ENCODE assay signal across 11 mouse cellular contexts in the genomic region with DNA sequence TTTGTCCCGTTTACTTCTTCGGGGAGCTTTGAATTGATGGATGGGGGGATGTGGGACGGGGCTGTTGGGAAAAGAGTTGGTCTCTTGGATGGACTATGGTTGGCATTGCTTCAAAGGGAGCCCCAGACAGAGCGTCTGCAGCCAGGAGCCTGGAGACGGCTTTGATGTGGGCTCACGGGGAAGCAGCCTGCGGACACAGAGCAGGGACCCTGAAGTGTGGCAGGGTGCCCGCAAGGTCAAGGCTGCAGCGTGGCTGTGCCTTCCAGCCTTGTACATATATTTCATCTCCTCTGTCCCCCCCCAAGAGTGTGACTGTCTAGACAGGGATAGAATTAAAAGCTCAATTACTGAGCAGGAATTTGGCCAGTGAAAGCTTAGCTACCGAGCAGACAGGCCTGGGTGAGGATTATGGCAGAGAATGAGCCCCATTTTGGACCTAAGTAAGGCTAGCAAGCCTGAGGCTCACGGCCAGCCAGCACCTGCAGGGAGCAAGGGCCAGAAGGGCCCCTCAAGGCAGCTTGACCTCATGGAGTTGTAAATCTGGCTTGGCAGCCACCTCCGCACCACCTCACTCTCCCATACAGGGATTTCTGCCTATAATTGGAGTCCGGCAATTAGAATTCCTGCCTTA. TPM values are rescaled to one million over a fixed set of nuclear protein-coding genes. Genes with fewer than 3 reads are reported as not detected.
DNase-seq lines count a peak whose midpoint lies in the region; ATAC-seq and TF ChIP-seq lines count a peak whose summit lies in the region.
"Had no signal": no experiment of that assay in that cellular context is flagged by ENCODE, and none has a peak within 500 bp of the region (broad histone marks: within the 10 kb centered on the region; RNA-seq: fewer than 3 reads in every experiment).

No protein-coding gene starts in this region.

- H3K36me3 ChIP-seq in hindbrain, embryonic 14.5 days (replicated peaks; ENCODE audit: control insufficient read depth, insufficient read depth): no peaks in the 10 kb centered on the region
- no peaks in the 10 kb centered on the region for H3K36me3 ChIP-seq in hindbrain, embryonic 10.5 days
- H3K36me3 ChIP-seq in forebrain, embryonic 14.5 days (ENCODE audit: control insufficient read depth, insufficient read depth, low read length): no peaks in the 10 kb centered on the region
- no peaks in the 10 kb centered on the region for H3K36me3 ChIP-seq in midbrain, postnatal 0 days (ENCODE audit: insufficient read depth, low read length)
- no peaks in the 10 kb centered on the region for H3K36me3 ChIP-seq in kidney, embryonic 16.5 days (ENCODE audit: insufficient read depth, low read length)

- peaks cover 11% of the 10 kb centered on the region for H3K4me1 ChIP-seq in hindbrain, embryonic 14.5 days (replicated peaks; ENCODE audit: control insufficient read depth, insufficient read depth, low read length)
- 0 out of 2 replicates have a peak, but pooled peaks cover 9% of the 10 kb centered on the region for H3K4me1 ChIP-seq in hindbrain, embryonic 10.5 days (replicated peaks)
- H3K4me1 ChIP-seq in forebrain, embryonic 14.5 days (ENCODE audit: control insufficient read depth, insufficient read depth, low read length): peaks cover 24% of the 10 kb centered on the region
- H3K4me1 ChIP-seq in midbrain, postnatal 0 days (ENCODE audit: insufficient read depth, low read length): no peaks in the 10 kb centered on the region
- peaks cover 9% of the 10 kb centered on the region; the same call in 1 of the 2 replicates for H3K4me1 ChIP-seq in kidney, embryonic 16.5 days (ENCODE audit: insufficient read depth, low read length)

- H3K4me3 ChIP-seq in hindbrain, embryonic 14.5 days (replicated peaks; ENCODE audit: low read length): no peak overlapping the region
- no peak overlapping the region for H3K4me3 ChIP-seq in hindbrain, embryonic 10.5 days
- no peak overlapping the region for H3K4me3 ChIP-seq in forebrain, embryonic 14.5 days (ENCODE audit: low read depth, low read length)
- no peak overlapping the region for H3K4me3 ChIP-seq in midbrain, postnatal 0 days (ENCODE audit: low read depth, low read length)
- no peak overlapping the region for H3K4me3 ChIP-seq in kidney, embryonic 16.5 days (ENCODE audit: low read length)
- H3K4me3 ChIP-seq: myocyte had no signal

- no peak for DNase-seq in hindbrain, embryonic 14.5 days (ENCODE audit: low spot score)
- no peak for DNase-seq in hindbrain, embryonic 10.5 days (ENCODE audit: low spot score)
- peak; percentile 60 for DNase-seq in retina, postnatal 1 day
- no peak for DNase-seq in retina, embryonic 14.5 days (ENCODE audit: low spot score)
- DNase-seq in forebrain, embryonic 14.5 days (ENCODE audit: low spot score): peak; percentile 68
- DNase-seq in midbrain, postnatal 0 days (ENCODE audit: low spot score): peak; percentile 37

- peak; percentile 34; the same call in 1 of the 2 replicates for ATAC-seq in hindbrain, embryonic 14.5 days (ENCODE audit: low FRiP score)
- peak; percentile 52; the same call in 1 of the 2 replicates for ATAC-seq in forebrain, embryonic 14.5 days
- ATAC-seq in midbrain, postnatal 0 days (ENCODE audit: low FRiP score): no peak
- no peak for ATAC-seq in kidney, embryonic 16.5 days (ENCODE audit: low FRiP score, low TSS enrichment)

- 53% methylated on average over 13 of the region's 13 CpGs for WGBS in hindbrain, embryonic 14.5 days
- WGBS in hindbrain, embryonic 10.5 days: 72% methylated on average over 13 of the region's 13 CpGs
- WGBS in forebrain, embryonic 14.5 days: 55% methylated on average over 13 of the region's 13 CpGs
- WGBS in midbrain, postnatal 0 days: 52% methylated on average over 13 of the region's 13 CpGs
- 26% methylated on average over 13 of the region's 13 CpGs for WGBS in kidney, embryonic 16.5 days

- H3K9ac ChIP-seq in hindbrain, embryonic 14.5 days: no peak overlapping the region
- no peak overlapping the region for H3K9ac ChIP-seq in forebrain, embryonic 14.5 days (ENCODE audit: low read length)
- H3K9ac ChIP-seq in midbrain, postnatal 0 days (replicated peaks; ENCODE audit: low read length, poor library complexity, severe bottlenecking): no peak overlapping the region
- H3K9ac ChIP-seq in kidney, embryonic 16.5 days (replicated peaks; ENCODE audit: low read length): no peak overlapping the region

- no peaks in the 10 kb centered on the region for H3K9me3 ChIP-seq in hindbrain, embryonic 14.5 days (ENCODE audit: control insufficient read depth, low read length)
- H3K9me3 ChIP-seq in hindbrain, embryonic 10.5 days: no peaks in the 10 kb centered on the region
- H3K9me3 ChIP-seq in forebrain, embryonic 14.5 days (replicated peaks; ENCODE audit: control insufficient read depth, low read length): no peaks in the 10 kb centered on the region
- no peaks in the 10 kb centered on the region for H3K9me3 ChIP-seq in midbrain, postnatal 0 days (ENCODE audit: low read length)
- H3K9me3 ChIP-seq in kidney, embryonic 16.5 days (ENCODE audit: low read length): no peaks in the 10 kb centered on the region

- H3K4me2 ChIP-seq in hindbrain, embryonic 14.5 days (replicated peaks): no peak overlapping the region
- no peak overlapping the region for H3K4me2 ChIP-seq in forebrain, embryonic 14.5 days (ENCODE audit: low read length)
- H3K4me2 ChIP-seq in midbrain, postnatal 0 days (ENCODE audit: low read depth, low read length, poor library complexity, severe bottlenecking): no peak overlapping the region
- no peak overlapping the region for H3K4me2 ChIP-seq in kidney, embryonic 16.5 days (replicated peaks; ENCODE audit: low read depth, low read length)

- no peak overlapping the region for H3K27ac ChIP-seq in hindbrain, embryonic 14.5 days
- no peak overlapping the region for H3K27ac ChIP-seq in hindbrain, embryonic 10.5 days
- H3K27ac ChIP-seq in forebrain, embryonic 14.5 days (ENCODE audit: low read depth, low read length): peak overlapping the region; percentile 28
- H3K27ac ChIP-seq in midbrain, postnatal 0 days (ENCODE audit: low read depth, low read length): no peak overlapping the region
- H3K27ac ChIP-seq in kidney, embryonic 16.5 days (ENCODE audit: low read length): no peak overlapping the region
- H3K27ac ChIP-seq: kidney, postnatal 0 days had no signal

- TF ChIP-seq CTCF in midbrain, postnatal 0 days (IDR thresholded peaks at IDR 0.05): no peak

- no peaks in the 10 kb centered on the region for H3K27me3 ChIP-seq in hindbrain, embryonic 14.5 days (ENCODE audit: control insufficient read depth, insufficient read depth, low read length)
- H3K27me3 ChIP-seq in hindbrain, embryonic 10.5 days (ENCODE audit: insufficient read depth, poor library complexity, severe bottlenecking): no peaks in the 10 kb centered on the region
- no peaks in the 10 kb centered on the region for H3K27me3 ChIP-seq in forebrain, embryonic 14.5 days (replicated peaks; ENCODE audit: control insufficient read depth, insufficient read depth, low read length)
- H3K27me3 ChIP-seq in midbrain, postnatal 0 days (ENCODE audit: insufficient read depth, low read length): no peaks in the 10 kb centered on the region
- H3K27me3 ChIP-seq in kidney, embryonic 16.5 days (ENCODE audit: insufficient read depth, low read length): no peaks in the 10 kb centered on the region

RNA-seq across cellular contexts. Expression of gene Htra1, which starts 40.5 kb away (rescaled TPM):
- polyA plus RNA-seq in hindbrain, embryonic 14.5 days (2014; fragmentation: Nextera tagmentation; extraction: Ambion mirVana): 18.9 and 22.9 TPM in 2 replicates
- 2.5 and 7.0 TPM in 2 replicates for polyA plus RNA-seq in hindbrain, embryonic 10.5 days (2016; fragmentation: Nextera tagmentation; extraction: Ambion mirVana)
- polyA plus RNA-seq in forebrain, embryonic 14.5 days (2014; fragmentation: Nextera tagmentation; extraction: Ambion mirVana): 24.7 and 26.6 TPM in 2 replicates
- 23.5 and 31.8 TPM in 2 replicates for total RNA-seq in midbrain, postnatal 0 days (2014; rRNA removed)
- 32.9 and 33.3 TPM in 2 replicates for polyA plus RNA-seq in midbrain, postnatal 0 days (2015; fragmentation: Nextera tagmentation; extraction: Ambion mirVana)
- 8.3 and 13.4 TPM in 2 replicates for polyA plus RNA-seq in kidney, embryonic 16.5 days (2015; fragmentation: Nextera tagmentation; extraction: Ambion mirVana)
- total RNA-seq: MEL had no signal

RNA-seq across cellular contexts. Expression of gene Dmbt1, which starts 55.4 kb away (rescaled TPM):
- not detected in 2 replicates for polyA plus RNA-seq in hindbrain, embryonic 14.5 days (2014; fragmentation: Nextera tagmentation; extraction: Ambion mirVana)
- polyA plus RNA-seq in hindbrain, embryonic 10.5 days (2016; fragmentation: Nextera tagmentation; extraction: Ambion mirVana): not detected in 2 replicates
- polyA plus RNA-seq in forebrain, embryonic 14.5 days (2014; fragmentation: Nextera tagmentation; extraction: Ambion mirVana): not detected in 2 replicates
- total RNA-seq in midbrain, postnatal 0 days (2014; rRNA removed): 0.05 TPM in 1 of 2 replicates, not detected in the other
- 0.14 and 0.16 TPM in 2 replicates for polyA plus RNA-seq in midbrain, postnatal 0 days (2015; fragmentation: Nextera tagmentation; extraction: Ambion mirVana)
- polyA plus RNA-seq in kidney, embryonic 16.5 days (2015; fragmentation: Nextera tagmentation; extraction: Ambion mirVana): not detected in 2 replicates
- total RNA-seq: gastrocnemius, postnatal 4 days; MEL had no signal
- polyA plus RNA-seq: kidney, postnatal 0 days; myocyte had no signal

Comparison
In these comparisons a context has a peak if more than half of its experiments do, and no peak if none do; other contexts are left out.
1. DNase-seq: peak in retina, postnatal 1 day (single experiment), forebrain, embryonic 14.5 days (single experiment) and midbrain, postnatal 0 days (single experiment); none in hindbrain, embryonic 14.5 days (single experiment), hindbrain, embryonic 10.5 days (single experiment) and retina, embryonic 14.5 days (single experiment).
2. ATAC-seq: peak in hindbrain, embryonic 14.5 days (single experiment) and forebrain, embryonic 14.5 days (single experiment); none in midbrain, postnatal 0 days (single experiment) and kidney, embryonic 16.5 days (single experiment).